Mouse (Mus musculus) B cell, adult 2 months (primary cell): ENCODE measurements around the gene Ppp1r9a.
"Not testable (repeated sequence)": the region's sequence is repeated elsewhere in the genome, so short reads cannot be mapped to it uniquely, and the experiment has no call there.

ENCODE experiments used
- DNase-seq, 2 experiments: peaks; one replicate each; pipeline ENCODE4 v3.0.0; 2022

The Ppp1r9a gene

DNA sequence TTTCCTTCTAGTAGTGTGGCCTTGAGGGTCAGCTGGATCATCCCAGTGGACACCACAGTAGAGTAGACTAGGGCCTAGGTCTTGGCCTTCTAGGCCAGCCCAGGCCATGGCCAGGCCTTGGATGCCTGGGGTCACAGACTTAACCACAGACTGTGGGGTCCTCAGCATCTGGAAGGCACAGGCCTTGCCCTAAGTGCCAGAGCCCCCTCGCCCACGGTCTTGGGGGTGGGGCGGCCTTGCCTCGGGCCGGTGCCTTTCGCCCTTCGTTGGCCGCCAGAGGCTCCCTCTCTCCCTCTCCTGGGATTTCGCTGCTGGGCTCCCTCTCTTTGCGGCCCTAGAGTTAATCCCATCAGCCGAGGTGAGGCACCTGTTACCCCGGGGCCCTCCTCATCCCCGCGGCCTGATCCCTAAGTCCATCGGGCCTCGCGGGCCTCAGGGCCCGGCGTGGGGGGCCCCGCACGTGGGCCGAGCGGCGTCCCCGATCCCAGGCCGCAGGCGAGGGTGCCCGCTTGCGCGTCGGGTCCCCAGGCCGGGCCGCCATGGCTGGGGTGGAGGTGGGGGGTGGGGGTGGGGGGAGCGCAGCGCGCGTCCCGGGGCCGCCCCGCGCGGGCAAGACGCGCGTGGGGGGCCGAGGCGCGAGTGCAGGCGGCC is at the start of gene Ppp1r9a:
Ppp1r9a (plus strand) TSS at position 244 of the 651 bp plus-strand sequence.
- peak; percentile 0 to 1 for DNase-seq

DNA sequence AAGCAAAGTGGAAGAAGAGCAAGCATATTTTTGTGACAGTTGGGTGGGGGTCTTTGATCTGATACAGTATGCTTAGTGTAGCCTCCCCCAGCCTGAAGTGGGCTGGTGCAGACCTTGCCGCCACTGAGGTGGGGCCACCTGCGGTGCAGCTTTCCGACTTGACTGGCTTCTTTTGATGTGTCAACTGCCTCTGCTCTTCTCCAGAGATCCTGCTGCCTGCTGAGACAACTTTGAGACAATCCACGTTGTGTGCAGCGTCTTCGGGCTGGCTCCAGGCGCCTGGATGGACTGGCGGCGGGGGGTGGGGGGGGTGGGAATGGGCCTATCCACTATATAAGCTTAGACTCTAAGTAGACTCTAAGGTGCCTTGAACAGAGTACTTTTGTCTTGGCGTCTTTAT is 47.5 kb upstream of the Ppp1r9a start:
- DNase-seq, result no peak

DNA sequence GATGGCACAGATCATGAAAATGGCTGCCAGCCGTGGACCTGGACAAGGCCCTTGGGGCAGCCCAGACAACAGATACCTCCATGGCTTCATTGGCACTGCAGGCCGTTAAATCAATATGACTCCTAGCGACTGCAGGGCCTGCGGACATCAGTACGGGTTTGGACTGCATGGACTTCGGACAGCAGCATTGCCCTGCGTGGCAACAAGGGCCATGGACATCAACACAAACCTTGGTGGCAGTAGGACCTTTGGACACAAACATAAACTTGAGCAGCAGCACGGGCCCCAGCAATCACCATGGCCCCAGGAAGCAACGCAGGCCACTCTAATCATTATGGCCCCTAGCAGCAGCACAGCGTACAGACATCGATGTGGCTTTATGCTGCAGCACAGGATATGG is 45.8 kb upstream of the Ppp1r9a start:
- no peak for DNase-seq

DNA sequence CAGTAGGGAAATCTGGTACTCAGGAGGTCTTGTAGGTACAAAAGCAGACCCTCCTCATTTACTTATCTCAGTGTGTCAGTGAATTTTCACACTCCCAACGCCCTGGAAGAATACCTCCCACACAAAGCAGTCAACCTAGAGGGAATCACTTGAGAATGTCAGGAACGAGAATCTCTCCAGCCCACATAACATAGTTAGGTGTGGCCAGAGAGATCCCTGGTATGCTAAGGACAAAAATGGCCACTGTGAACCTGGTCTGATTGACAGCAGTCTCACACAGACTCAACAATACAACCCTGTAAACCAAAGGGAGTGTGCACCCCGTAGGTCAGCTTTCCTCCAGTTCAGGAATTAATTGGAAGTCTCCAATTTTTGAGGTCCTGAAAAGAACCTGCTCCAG is 18.4 kb upstream of the Ppp1r9a start:
- DNase-seq, result no peak

DNA sequence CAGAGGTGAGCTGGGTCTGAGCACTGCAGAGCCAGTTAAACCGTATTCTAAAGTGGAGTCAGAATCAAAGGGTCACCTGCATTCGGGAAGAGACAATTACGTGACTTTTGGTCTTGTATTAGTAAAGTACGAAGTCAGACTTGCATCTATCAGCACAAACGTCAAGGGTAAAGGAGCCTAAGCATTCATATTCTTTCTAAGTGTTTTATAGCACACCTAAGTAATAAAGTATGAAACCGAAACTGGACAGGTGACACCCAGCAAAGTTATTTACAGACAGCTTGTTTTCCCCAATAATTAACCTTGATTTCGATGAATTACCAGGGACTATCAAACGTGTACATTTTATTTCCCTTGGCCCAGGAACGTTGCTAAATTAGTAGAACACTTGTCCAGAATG is 13.2 kb upstream of the Ppp1r9a start:
- DNase-seq, result no peak

DNA sequence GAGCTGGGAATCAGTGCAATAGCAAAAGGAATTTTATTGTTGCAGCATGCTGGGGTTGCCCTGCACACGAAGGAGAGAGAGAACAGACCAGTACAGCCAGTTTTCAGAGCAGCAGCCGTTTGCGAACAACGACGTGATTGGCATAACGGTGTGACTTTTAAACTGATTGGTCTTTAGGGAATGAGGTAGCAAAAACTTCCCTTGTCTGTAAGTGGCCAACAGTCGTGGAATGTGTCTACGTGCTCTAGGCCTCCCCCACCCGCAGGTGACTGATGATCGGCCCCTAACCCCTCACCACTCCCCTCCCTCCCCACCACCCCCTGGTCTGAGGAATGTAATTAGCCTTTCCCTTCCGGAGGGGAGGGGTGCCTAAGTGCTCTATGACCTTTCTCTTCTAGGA is 10.3 kb upstream of the Ppp1r9a start:
- no peak for DNase-seq

DNA sequence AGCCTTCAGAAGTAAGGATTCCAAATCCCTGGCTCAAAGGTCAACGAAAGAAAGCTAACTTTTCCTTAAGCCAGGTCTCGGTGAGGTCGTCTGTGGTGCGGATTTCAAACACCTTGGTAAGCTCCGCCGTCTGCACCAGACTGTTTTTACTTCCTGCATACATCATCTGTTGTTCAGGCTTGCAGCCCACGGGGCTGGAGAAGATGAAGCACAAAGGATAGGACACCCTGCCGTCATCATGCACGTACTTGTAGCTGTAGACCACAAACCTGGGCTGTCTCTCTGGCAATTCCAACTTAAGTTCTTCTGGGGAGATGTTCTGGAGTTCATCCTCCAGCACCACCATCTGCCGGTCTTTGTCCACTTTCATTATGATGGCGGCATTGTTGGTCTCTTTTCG is 9.4 kb upstream of the Ppp1r9a start:
- not testable (repeated sequence) for DNase-seq

DNA sequence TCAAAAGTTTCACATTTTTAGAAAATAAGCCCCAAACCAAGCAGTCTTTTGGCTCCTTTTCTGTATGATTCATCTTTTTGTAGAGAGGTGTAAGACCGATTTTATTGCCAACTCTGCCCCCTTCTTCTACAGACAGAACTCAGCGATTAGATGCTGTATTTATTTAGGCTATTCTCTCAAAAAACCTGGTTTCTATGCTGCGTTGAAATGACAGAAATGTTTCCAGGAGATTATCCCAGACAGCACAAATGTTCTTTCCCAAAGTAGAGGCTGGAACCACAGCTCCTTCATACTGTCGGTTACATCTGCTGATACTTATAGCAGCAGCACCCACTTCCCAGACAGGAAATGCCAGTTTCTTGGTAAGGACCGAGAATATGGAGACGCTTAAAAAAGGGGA is 2.8 kb upstream of the Ppp1r9a start:
- DNase-seq, result no peak

DNA sequence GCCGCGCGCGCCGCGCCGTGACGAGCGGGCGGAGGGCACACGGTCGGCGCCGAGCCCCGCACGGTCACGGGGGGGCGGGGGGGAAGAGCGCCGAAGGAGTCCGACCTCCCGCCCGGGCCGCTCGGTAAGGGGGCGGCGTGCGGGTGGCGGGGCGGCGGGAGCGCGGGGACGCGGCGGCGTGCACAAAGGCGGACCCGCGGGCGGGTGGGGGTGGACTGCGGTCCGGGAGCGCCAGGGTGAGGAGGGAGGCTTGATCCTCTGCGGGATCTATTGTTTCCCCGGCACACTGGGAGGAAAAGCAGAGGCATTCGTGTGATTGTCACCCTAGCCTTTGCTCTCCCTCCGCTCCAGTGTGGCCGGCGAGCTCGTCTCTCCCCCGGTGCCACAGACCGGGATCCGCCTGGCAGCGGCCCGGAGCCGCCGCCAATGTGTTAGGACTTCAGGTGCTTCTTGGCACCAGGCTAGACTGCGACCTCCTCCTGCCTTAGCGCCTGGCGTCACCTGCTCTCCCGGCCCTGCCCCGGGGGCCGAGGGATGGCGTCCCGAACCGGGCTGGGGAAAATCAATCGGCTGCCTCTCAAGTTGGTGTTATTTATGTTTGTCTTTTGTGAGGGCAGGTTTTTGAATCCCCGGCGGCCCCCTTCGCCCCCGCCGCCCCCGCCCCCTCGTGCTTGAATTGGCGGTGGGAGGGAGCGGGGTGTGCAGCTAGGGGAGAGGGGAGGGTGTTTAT is 773 bp downstream of the Ppp1r9a start:
- DNase-seq, result peak; percentile 2 to 7

DNA sequence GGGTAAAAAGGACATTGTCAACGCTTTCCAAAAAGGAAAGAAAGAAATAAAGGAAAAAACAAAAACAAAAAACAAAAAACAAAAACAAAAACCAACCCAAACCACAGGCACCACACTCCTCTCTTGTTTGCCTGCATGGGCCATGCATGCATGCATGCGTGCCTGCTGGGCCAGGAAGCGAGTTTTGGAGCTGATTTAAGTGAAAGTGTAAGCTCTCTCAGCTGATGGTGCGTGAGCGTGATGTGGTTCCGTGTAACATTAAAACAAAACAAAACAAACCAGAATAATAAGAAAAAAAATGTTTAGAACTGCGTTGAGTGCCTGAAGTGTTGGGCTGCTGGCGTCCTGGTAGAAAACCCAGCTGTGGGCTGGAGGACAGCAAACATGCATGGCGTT is 1.3 kb downstream of the Ppp1r9a start:
- DNase-seq, result peak in 1 of 2 experiments; percentile 1

DNA sequence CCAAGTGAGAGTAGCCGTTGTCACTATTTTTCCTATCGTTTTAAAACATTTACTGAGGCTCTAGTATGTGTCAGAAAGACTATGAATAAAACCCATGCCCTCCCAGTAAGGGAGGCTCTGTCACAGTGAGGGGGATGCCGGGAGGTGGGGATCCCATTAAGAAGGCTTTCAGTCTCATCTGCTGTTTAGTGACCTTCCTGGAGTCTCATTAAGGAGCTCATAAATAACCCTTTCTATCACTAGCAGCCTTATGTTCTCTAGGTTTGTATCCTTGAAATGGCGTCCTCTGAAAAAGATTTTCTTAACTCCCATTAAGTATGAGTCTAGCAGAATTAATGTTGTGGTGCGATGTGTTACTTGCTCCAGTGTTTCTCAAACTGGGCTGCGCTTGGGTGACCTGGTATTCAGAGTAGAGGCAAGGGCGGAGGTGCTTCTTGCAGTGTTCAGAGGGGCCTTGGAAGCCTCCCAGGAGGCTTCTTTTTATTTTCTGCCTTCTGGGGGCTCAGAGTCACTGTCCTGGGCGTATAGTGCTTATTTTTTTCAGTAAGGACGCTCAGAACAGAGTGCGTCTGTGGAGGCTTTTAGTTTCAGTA is 7.4 kb downstream of the Ppp1r9a start:
- no peak for DNase-seq

DNA sequence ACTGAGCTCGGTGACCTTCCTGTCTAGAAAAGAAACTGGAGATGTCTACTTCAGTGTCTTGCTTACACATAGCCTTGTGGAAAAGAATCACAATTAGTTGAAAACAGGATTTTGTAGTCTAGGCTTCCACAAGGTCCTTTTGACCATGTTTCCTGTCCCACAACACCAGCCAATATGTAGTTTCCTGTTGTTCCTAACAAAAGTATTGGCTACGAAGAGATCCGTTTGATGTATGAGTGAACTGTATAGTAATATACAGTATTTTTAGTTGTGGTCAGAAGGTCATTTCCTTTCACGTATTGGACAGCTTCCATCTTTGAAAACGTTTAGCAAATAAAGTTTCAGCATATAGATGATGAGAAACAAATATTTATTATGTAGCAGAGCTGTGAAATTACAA is 15.8 kb downstream of the Ppp1r9a start:
- DNase-seq, result no peak

DNA sequence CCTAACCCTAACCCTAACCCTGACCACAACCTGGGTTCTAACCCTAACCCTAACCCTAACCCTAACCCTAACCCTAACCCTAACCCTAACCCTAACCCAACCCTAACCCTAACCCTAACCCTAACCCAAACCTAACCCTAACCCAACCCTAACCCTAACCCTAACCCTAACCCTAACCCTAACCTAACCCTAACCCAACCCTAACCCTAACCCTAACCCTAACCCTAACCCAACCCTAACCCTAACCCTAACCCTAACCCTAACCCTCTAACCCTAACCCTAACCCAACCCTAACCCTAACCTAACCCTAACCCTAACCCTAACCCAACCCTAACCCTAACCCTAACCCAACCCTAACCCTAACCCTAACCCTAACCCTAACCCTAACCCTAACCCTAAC is 21.1 kb downstream of the Ppp1r9a start:
- DNase-seq, result not testable (repeated sequence)

DNA sequence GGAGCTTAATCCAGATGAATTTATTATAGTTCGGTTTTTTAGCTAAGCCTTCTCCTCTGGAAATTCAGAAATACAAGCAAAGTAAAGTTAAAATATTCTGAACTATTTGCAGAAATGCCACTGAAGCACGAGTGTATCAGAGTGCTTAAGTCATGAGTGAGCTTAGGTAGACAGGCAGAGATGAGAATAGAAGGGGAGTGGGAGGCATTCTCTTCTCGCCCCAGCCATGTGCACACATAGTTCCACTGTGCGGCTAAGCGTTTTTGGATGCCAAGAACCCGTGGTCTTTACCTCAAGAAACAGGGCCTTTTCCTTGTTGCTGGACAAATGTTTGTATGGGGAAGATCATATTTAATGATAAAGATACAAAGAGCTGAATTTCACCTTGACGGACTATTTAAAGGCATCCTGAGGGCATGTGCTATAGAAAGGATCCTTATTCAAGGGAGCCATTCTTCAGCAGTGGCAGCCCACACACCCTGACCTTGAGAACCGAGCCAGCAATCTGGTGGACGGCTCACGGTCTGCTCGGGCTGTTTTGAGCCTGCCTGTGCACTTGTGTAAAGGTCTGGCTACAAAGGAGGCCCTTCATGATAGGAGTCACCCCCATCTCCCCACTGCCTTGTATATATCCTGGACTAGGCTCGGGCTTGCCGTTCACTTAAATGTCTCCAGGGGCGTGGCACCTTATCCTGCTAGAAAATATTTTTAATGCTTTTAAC is 23.4 kb downstream of the Ppp1r9a start:
- no peak for DNase-seq

DNA sequence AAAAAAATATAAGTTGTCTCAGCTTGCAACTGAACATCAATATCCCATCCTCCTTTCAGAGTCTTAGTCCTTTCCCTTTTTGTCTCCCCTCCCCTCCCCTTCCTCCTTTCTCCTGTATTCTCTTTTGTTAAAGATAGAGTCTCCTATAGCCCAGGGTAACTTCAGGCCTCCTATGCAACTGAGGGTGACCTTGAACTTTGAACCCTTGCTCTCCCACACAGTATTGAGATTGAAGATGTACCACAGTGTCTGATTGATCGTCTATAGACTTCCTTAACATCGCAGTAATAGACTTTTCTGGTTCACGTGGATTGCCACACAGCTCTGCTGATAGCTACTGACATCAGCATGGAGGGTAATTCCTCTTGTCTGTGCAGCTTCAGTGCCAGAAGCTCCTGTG is 27.6 kb downstream of the Ppp1r9a start:
- DNase-seq, result no peak

DNA sequence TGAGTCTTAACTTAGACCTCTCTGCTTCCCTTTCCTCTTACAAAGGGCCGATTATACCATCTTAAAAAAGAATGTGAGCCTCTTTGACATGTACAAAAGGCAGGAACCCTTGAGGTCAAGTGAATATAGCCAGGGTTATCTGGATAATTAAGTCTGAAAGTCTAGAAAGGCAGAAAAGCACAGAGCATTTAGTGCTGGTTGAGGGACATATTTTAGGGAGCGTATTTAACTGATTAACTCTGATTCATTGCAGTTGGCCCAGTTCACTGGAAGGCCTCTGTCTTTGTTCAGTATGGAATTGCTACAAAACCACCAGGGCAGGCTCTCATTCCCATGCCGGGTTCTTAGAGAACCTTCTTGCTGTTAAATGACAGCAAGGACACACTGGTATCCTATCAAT is 36.2 kb downstream of the Ppp1r9a start:
- no peak for DNase-seq

DNA sequence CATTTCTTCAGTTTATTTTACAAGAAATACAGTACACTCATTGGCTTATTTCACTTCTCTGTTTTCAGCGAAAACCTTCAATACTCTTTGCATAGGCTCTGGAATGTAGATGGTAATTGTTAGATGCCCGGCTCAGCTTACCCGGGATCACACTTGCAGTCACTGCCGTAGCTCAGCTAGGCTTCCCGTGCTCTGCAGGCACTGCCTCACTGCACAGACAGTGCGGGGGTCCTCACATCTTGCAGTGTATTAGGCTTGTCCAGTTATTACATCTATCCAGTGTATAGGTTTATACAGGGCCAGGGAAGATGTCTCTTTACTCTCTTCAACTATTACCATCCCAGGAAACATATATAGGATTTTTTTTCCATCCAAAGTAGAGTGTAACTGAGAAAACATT is 37.4 kb downstream of the Ppp1r9a start:
- no peak for DNase-seq

DNA sequence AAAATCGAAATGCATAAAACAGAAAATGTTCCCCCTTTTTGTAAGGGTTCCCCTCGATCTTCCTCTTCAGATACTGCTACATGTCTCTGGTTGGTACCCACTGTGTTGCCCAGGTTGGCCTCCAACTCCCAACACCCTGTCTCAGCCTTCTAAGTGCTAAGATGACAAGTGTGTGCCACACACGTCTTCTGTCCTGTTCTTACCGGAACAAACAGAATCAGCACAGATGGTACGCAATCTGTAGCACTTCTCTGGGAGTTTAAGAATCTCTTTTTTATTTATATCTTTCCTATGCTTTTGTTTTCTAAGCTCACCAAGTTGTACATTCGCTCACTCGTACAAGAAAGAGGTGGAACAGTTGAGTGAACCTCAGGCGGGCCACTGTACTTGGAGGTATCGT is 37.9 kb downstream of the Ppp1r9a start:
- DNase-seq, result no peak

DNA sequence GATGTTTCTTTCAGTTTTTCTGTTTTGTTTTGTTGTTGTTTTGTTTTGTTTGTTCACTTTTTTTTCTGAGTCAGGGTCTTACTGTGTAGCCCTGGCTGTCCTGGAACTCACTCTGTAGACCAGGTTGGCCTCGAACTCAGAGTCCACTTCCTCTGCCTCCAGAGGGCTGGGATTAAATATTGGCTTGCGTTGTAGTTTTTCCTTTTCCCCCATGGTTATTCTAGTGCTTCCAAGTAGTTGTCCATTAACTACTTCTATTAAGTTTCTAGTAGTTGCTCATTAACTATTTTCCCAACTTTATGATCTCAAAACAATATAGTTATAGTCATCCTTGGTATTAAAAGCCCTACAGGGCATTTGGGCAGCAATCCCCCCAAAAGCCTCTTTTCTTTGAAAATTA is 41.1 kb downstream of the Ppp1r9a start:
- DNase-seq, result no peak

DNA sequence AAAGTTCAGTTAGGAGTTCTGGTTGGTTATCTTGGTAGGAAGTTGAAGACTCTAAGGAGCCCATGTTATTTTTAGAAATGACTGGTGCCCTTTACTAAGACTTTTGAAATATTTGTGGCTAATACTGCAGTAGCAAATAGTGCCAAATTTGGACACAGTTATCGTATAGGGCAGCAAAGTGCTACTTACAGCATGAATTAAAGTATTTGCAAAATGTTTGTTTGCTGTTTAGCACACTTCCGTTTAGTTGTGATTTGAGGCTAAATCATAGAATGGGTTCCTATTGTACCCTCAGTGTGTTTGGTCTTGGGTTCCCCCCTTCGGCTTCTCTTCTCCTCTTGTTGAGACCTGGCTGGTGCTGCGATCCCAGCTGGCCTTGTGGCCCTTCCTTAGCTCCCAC is 45.3 kb downstream of the Ppp1r9a start:
- DNase-seq, result no peak

DNA sequence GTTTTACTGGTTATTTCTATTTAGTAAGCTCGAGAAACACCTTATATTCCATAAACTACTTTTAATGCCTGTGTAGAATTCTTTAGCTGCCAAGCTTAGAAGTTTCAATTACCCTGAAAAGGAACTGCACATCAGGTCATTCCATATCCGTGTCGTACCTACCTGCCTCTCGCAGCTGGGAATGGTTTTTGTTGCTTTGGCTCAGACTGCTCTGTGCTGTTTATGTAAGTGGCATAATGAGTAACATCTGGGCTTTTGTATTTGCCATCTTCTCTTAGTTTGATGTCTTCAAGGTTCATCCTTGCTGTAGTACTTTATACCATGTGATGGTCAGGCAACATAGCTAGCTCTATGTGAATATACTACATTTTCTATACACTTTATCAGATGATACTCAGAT is 47.0 kb downstream of the Ppp1r9a start:
- DNase-seq, result no peak

DNA sequence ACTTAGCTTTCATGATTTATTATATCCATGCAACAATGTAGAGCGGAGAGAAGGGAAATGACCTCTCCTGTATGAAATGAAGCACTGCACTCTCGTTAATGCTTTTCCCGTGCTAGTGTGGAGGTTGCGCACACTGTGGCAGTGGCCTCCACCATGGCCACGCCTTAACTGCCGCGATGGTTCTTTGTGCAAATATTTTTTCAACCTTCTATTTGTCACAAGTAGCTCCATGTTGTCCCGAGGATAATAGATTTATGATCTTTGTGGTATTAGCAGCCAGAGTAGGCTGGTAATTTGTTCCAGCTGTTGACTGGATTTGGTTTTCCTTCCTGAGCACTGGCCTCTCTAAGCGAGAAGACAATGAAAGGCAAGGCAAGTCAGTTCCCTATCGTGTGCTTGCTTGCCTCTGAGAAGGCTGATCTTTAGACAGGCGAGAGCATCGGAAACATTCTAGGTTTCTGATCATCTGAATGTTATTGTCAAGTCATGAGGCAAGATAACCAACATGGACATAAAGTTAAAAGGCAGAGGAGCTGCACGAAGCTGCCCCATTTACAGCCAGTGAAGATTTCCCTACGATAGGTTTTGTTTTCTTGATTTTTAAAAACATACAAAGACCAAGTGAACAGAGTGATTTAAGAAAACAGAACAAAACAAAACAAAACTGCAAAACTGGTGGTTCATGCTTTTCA is 50.5 kb downstream of the Ppp1r9a start:
- no peak for DNase-seq

DNA sequence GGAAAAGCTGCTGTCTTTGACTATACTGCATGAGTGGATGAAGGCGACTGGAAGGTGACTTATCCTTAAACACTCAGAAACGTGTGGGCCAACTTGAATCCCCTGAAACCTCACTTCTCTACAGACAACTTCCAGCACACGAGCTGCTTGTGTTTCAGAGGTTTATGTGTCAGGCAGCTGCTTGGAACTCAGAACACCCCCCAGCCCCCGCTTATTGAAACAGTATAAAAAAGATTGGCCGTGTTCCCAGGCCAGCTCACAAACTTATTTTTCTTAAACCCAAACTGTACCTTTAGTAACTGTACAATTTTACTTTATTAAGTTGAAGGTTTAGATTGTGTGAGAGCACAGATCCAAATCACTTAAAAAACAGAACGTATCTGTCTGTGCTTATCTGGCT is 53.9 kb downstream of the Ppp1r9a start:
- DNase-seq, result no peak
